Mouse (Mus musculus) limb, embryonic 10.5 days (tissue): ENCODE data around the gene Morn3. TPM values are rescaled to one million over a fixed set of nuclear protein-coding genes. Genes with fewer than 3 reads are reported as not detected.
A peak's percentile ranks its signal among the peaks of the same experiment; 100 is the strongest.

Experiments used
- DNase-seq: peaks from one replicate; pipeline ENCODE4 v3.0.0-alpha.2; 2017; ENCODE audit warnings: low spot score
- H3K27ac ChIP-seq: fragments of 300-500 bp; sonication (generic); 2 replicates; pipeline ENCODE4 v1.5.1; 2016; ENCODE audit warnings: mild to moderate bottlenecking
- H3K27me3 ChIP-seq: fragments of 300-500 bp; sonication (generic); 2 replicates; pipeline ENCODE4 v1.6.1; 2016; ENCODE audit warnings: low read depth, mild to moderate bottlenecking; ENCODE audit not compliant: poor library complexity, severe bottlenecking
- H3K36me3 ChIP-seq: fragments of 300-500 bp; sonication (generic); 2 replicates; pipeline ENCODE4 v1.6.1; 2016; ENCODE audit warnings: mild to moderate bottlenecking, moderate library complexity
- H3K4me1 ChIP-seq: fragments of 300-500 bp; sonication (generic); 2 replicates; pipeline ENCODE4 v1.6.1; 2016
- H3K4me3 ChIP-seq: fragments of 300-500 bp; sonication (generic); 2 replicates; pipeline ENCODE4 v1.5.1; 2016; ENCODE audit warnings: mild to moderate bottlenecking, moderate library complexity
- H3K9me3 ChIP-seq: fragments of 300-500 bp; sonication (generic); replicated peaks from 2 replicates; pipeline ENCODE4 v1.6.1; 2016; ENCODE audit warnings: mild to moderate bottlenecking
- WGBS: fragments of 180-500 bp; shearing (Covaris S2); methylation state at CpG from one replicate; pipeline ENCODE4 v1.1.7; 2016; 5-methylcytosine and 5-hydroxymethylcytosine counted together
- polyA plus RNA-seq: library from polyadenylated mRNA; unstranded; fragments of >200 nt; fragmentation: Nextera tagmentation; extraction: Ambion mirVana; gene quantifications from 2 replicates; pipeline ENCODE4 v1.2.1, GENCODE M21; 2016

Morn3 gene
- polyA plus RNA-seq, 1 experiment from 2014 or later: not detected

DNA sequence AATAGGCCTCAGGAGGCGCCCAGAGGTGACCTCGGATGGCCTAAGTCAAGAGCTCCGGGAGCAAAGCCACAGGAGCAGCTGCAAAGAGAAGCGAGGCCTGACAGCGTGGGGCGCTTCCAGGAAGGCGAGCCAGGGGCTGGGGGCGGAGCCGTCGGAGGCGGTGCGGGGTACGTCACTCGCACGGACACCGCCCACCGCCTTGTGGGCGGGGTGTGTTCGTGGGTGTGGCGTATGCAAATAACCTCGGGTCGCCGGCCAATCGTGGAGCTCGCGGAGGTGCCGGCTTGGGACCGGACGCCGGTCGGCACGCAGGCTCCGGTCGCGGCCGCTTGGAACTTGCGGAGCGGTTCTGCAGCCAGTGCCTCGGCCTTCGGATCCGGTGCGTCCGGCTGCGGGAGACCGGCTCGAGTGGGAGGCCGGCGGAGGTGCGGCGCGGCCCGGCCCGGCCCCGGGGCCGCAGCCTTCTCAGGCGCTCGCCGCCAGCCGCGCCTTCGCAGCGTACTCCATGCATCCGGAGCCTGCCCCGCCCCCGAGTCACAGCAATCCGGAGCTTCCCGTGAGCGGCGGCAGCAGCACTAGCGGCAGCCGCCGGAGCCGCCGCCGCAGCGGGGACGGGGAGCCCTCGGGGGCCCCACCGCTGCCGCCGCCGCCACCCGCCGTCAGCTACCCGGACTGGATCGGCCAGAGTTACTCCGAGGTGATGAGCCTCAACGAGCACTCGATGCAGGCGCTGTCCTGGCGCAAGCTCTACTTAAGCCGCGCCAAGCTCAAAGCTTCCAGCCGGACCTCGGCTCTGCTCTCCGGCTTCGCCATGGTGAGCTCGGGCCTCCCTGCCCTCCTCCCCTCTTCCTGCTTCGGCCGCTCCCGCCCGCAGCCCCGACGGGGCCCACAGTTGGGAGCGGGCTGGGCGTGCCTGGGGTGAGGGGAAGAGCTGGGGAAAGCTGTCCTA is 31.8 kb downstream of the Morn3 start, which contains the start of gene Orai1:
Gene Orai1, plus strand, starts transcription at position 322 of the 949 bp plus-strand sequence.
- Histone ChIP-seq H3K27me3 (no peaks in the 10 kb centered on the region), H3K27ac (peak within 1 kb of the TSS; percentile 91), H3K9me3 (no peaks in the 10 kb centered on the region), H3K36me3 (peaks cover 8% of the 10 kb centered on the region), H3K4me1 (peaks cover 60% of the 10 kb centered on the region), H3K4me3 (peak within 1 kb of the TSS; percentile 83)
- WGBS: under 1% methylated on average over 106 of the region's 106 CpGs
- DNase-seq: peak; percentile 98

DNA sequence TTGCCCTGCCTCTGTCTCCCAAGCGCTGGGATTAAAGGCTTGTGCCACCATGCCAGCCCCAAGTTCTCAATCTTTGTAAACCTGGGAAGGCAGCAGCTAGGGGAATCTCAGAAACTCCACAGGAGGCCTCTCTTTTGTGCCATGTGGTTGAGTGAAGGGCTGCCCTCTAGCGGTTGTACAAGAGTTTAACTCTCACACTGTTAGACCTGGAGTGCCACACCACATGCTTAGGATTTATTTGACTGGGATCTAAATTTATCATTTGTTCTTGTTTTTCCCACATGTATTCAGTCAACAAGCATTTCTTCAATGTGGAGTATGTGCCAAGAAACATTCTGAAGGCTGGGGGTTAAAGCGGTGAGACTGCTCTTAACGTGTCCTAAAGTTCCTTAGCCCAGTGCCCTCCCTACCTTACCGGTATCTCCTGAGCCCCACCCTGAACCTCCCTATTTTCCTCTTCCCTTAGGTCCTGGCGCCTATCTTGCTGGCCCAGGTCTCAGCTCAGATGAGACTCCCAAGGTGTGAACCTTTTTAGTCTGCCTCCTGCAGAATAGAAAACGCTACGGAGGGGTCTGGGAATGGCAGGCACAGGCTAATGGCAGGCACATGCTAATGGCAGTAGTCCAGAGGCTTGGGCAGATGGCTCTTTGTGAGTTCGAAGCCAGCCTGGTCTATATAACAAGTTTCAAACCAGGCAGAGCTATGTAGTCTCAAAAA is 33.1 kb downstream of the Morn3 start:
- H3K27me3 ChIP-seq: no peaks in the 10 kb centered on the region
- no peaks in the 10 kb centered on the region for H3K9me3 ChIP-seq
- H3K27ac ChIP-seq: no peak overlapping the region
- DNase-seq: peak; percentile 76
- H3K36me3 ChIP-seq: peaks cover 8% of the 10 kb centered on the region
- WGBS: 57% methylated on average over 9 of the region's 9 CpGs
- H3K4me3 ChIP-seq: no peak overlapping the region
- H3K4me1 ChIP-seq: peaks cover 48% of the 10 kb centered on the region

DNA sequence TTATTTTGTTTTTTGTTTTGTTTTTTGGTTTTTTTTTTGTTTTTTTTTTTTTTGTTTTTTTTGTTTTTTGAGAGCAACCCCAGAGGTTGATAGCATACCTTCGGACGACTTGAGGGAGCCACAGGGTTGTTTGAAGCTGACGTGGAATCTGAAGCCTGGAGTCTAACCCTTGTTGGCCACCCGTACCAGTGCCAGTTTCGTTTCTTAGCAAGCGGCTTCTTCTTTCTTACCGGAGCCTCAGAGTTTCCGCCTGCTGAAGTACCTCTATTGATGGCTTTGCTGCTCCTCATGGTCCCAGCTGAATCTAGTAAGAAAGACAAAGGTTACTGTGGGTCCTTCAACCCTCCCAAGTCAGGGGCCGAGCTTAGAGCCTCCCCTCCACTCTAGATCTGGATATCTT is 35.1 kb downstream of the Morn3 start:
- H3K27ac ChIP-seq: no peak overlapping the region
- H3K36me3 ChIP-seq: no peaks in the 10 kb centered on the region
- peaks cover 29% of the 10 kb centered on the region for H3K4me1 ChIP-seq
- no peaks in the 10 kb centered on the region for H3K27me3 ChIP-seq
- H3K4me3 ChIP-seq: no peak overlapping the region
- no peak for DNase-seq
- no peaks in the 10 kb centered on the region for H3K9me3 ChIP-seq
- 95% methylated on average over 9 of the region's 9 CpGs for WGBS

DNA sequence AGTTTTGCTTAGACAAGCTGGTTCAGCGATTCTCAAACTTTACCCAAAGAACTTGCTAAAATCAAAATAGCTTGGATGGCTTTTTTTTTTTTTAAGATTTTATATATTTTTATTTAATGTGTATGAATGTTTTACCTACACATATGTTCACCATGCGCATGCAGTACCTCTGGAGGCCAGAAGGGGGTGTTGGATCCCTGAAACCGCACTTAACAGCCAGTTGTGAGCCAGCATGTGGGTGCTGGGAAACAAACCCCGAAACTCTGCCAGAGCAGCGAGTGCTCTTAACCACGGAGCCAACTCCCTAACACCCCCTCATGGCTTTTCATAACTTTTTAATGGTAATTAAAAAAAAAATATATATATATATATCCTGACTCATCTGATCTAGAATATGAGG is 36.0 kb downstream of the Morn3 start:
- Histone ChIP-seq H3K4me3 (no peak overlapping the region), H3K27ac (no peak overlapping the region), H3K27me3 (no peaks in the 10 kb centered on the region), H3K36me3 (no peaks in the 10 kb centered on the region), H3K9me3 (no peaks in the 10 kb centered on the region), H3K4me1 (peaks cover 25% of the 10 kb centered on the region)
- DNase-seq: no peak
- 93% methylated on average over 6 of the region's 6 CpGs for WGBS

DNA sequence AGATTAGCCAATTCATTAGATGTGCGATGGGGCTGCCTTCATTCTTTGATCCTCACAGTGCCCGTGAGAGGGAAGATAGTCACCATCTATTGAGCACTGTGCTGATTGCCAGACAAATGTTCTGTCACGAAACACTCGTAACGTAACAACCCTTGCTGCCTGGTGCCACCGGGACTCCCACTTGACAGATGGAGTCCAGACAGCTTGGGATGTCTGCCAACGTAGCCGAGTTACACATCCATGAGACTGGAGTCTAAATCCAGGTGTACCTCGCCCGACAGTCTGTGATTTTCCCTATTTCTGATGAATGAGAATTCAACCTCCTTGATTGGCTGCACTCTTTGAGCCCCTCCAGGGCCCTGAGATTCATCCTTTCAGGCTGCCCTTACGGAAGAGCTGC is 36.9 kb downstream of the Morn3 start:
- H3K27me3 ChIP-seq: no peaks in the 10 kb centered on the region
- H3K4me1 ChIP-seq: peaks cover 19% of the 10 kb centered on the region
- H3K4me3 ChIP-seq: no peak overlapping the region
- H3K9me3 ChIP-seq: no peaks in the 10 kb centered on the region
- H3K27ac ChIP-seq: no peak overlapping the region
- DNase-seq: no peak
- no peaks in the 10 kb centered on the region for H3K36me3 ChIP-seq
- WGBS: 77% methylated on average over 11 of the region's 11 CpGs

DNA sequence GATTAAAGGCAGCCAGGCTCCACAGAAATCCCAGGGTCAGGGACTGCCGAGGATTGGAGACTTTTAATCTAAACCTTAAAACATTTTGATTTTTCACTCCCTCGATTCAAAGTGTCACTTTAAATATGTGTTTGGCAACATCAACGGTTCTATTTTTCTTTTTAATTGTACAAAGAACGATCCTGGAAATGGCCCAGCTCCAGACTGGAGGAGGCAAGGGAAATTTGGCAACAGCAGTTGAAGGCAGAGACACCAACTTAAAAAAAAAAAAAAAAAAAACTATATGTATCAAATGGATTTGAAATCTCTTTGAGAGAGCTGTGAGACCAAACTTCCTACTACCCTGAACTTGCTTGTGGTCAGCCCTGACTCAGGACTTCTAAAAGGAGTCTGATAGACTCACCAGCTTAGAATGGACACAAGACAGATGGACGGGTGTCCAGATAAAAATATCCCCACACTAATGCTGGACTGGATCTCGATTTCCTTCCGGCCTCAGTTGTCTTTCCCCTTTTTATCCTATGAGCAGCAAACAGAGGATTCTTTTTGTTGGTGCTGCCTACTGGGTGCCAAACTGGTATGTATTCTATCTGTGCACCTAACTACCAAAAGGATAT is 37.8 kb downstream of the Morn3 start:
- Histone ChIP-seq H3K4me1 (peaks cover 11% of the 10 kb centered on the region), H3K27me3 (no peaks in the 10 kb centered on the region), H3K27ac (no peak overlapping the region), H3K9me3 (no peaks in the 10 kb centered on the region), H3K36me3 (no peaks in the 10 kb centered on the region), H3K4me3 (no peak overlapping the region)
- DNase-seq: no peak
- WGBS: 77% methylated on average over 7 of the region's 7 CpGs

DNA sequence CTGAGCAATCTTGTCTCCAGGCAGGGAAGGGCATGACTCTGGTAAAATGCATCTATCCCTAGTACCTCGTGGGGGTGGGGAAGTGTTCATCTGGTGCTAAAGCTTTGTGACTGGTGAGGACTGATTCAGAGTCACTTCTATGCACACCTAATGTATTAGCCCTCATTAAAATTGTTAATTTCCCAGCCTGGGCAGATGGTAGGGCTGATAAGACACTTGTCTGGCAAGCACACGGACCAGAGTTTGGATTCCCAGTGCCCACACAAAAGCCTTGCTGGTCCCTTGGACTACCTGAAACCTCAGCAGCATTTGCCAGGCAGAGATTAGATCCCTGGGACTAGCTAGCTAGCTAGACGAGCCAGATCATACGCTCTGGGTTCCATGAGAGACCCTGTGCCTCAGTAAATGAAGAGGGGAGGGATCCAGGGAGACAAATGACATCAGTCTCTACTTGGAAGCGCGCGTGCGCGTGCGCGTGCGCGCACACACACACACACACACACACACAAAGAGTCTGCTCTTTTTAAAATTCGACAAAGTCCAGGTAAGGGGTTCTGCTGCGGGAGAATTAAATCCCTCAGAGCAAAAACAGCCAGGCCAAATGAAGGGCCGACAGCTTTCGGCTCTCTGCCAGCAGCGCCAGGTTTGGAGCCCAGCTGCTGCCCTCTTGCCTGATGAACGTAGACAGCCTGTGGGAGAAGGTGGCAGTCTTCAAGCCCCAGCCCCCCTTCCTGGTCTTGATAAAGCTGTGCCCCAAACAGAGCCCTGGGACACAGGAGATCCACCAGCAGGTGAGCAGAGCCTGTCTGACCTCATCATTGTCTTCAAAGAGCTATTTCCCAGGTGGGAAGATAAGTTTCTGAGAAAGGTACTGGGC is 40.9 kb downstream of the Morn3 start:
- H3K4me3 ChIP-seq: no peak overlapping the region
- H3K36me3 ChIP-seq: no peaks in the 10 kb centered on the region
- H3K27me3 ChIP-seq: no peaks in the 10 kb centered on the region
- 65% methylated on average over 19 of the region's 19 CpGs for WGBS
- H3K4me1 ChIP-seq: peaks cover 6% of the 10 kb centered on the region; the same call in 1 of the 2 replicates
- no peak overlapping the region for H3K27ac ChIP-seq
- no peak for DNase-seq
- no peaks in the 10 kb centered on the region for H3K9me3 ChIP-seq

DNA sequence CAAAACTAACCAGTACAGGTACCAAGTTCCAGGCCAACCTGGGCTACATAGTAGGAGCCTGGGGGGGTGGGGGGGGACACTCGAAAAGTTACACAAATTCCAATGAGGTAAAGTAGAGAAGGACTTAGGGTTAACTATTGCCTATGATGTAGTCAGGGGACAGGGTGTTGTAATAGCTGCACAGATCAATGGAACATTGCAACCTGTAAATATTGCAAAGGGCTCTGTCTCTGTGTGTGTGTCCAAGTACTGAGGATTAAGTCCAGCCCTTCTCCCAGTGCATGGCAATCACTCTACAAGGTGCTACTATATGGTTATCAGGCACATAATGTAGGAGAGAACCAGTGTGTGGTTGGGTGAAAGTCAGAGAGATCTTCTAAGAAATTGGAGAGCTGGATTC is 45.9 kb downstream of the Morn3 start:
- no peak for DNase-seq
- no peak overlapping the region for H3K4me3 ChIP-seq
- no peak overlapping the region for H3K27ac ChIP-seq
- H3K36me3 ChIP-seq: peaks cover 17% of the 10 kb centered on the region
- H3K27me3 ChIP-seq: no peaks in the 10 kb centered on the region
- 76% methylated on average over 1 of the region's 1 CpGs for WGBS
- peaks cover 2% of the 10 kb centered on the region; the same call in 1 of the 2 replicates for H3K4me1 ChIP-seq
- no peaks in the 10 kb centered on the region for H3K9me3 ChIP-seq

DNA sequence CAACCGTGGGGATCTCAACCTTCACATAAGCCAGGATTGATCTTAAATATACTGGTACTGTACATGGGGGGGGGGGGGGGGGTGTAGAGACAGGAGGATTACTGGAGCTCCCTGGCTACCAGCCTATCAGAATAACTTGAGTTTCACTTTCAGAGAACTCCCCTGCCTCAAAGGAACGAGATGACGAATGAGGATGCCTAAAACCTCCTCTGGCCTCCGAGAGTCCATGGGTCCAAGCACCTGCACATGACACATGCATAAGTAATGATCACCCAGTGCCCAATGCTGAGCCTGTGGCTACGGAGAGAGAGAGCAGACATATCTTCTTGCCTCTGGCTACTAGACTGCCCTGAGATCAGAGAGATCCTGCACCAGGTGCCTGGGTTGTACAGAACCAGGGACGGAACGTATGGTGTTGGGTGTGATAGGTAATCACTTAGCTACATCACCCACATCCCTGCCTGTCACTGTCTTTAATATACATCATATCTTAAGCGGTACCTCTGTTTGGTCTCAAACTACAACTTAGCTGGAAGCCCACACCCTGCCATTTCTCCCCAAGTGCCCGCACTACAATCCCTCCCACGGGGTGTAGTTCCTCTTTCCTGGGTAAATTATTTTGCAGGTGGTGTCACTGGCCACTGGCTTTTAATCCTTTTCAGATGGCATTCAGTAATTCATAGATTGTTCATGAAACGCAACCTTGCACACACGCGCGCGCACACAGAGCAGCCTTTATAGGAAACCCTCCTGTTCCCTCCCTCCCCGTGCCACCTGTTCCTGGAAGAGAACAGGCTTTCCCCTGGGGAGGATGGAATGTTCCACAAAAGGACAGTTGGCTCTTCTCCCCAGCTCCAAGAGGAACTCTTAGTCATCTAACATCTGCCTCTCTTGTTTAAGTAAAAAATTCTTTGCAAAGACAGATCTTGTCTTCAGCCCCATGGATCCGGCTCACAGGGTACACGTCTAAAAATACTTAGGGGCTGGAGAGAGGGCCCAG is 49.3 kb downstream of the Morn3 start:
- DNase-seq: no peak
- whole genome bisulfite sequencing: 94% methylated on average over 18 of the region's 18 CpGs
- H3K4me1 ChIP-seq: peaks cover 23% of the 10 kb centered on the region

DNA sequence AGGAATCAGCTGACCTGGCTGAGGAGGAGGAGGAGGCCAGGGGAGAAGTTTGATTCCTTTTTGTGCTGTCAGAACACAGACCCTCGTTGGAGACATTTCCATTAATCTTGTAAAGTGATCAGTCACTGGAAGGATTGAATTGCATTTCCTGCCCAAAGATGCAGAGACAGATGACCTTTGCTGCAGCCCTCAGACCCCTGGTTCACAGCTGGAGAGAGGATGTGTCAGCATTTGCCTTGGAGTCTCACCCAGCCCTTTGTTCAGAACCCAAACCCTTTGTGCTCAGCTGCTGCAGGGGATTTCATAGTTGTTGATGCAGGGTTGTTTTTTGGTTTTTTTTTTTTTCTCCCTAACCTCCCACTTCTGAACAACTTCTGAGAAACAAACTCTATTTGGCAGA is 51.9 kb downstream of the Morn3 start:
- H3K9me3 ChIP-seq: no peaks in the 10 kb centered on the region
- H3K4me1 ChIP-seq: peaks cover 44% of the 10 kb centered on the region
- WGBS: 0% methylated on average over 1 of the region's 1 CpGs

More for the DNA sequence above, 49.3 kb downstream of the Morn3 start:
- Histone ChIP-seq H3K9me3 (no peaks in the 10 kb centered on the region), H3K4me3 (no peak overlapping the region), H3K36me3 (peaks cover 20% of the 10 kb centered on the region), H3K27ac (no peak overlapping the region), H3K27me3 (no peaks in the 10 kb centered on the region)

DNA sequence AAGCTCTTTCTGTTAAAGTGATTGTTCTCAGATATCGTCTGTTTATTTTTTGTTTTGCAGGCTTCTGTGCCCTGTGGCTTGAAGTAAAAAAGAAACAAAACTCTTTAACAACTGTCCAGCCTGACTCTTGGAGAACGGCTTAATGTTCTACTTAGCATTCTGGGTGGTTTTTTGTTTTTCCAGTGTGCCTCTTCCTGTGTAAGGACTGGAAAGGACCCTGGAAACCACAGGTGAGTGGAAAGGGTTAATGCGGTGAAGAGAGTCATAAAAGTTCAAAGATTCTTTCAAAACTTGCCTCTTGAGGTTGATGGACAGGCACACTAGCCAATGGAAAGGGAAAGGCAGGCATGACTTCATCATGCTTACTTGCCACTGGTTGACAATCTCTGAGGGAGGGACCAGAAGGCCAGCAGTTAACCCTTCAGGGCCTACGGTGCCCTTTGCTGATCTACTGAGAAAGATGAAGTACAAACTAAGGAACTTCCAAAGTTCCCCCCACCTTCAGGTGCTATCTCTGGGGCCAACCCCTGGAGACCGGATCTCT is 52.4 kb downstream of the Morn3 start:
- Histone ChIP-seq H3K27me3 (no peaks in the 10 kb centered on the region), H3K27ac (peak overlapping the region; percentile 82), H3K4me1 (peaks cover 50% of the 10 kb centered on the region), H3K4me3 (peak overlapping the region; percentile 16), H3K9me3 (no peaks in the 10 kb centered on the region), H3K36me3 (peaks cover 20% of the 10 kb centered on the region)
- 8% methylated on average over 5 of the region's 5 CpGs for WGBS
- DNase-seq: peak; percentile 89

More for the DNA sequence above, 51.9 kb downstream of the Morn3 start:
- Histone ChIP-seq H3K4me3 (peak overlapping the region; percentile 16), H3K27me3 (no peaks in the 10 kb centered on the region), H3K27ac (peak overlapping the region; percentile 82), H3K36me3 (peaks cover 20% of the 10 kb centered on the region)
- DNase-seq: no peak
